Mouse (Mus musculus): ENCODE measurements at regions not wholly inside any gene's neighbourhood (a gene's known extent, or its start where the extent isn't known, plus 50 kb on each side); places are given as distances from the start of the nearest gene placed in this dataset.

- Histone ChIP-seq H3K27me3 (ENCODE audit: control insufficient read depth, insufficient read depth, low read depth, low read length) (no peaks in the 10 kb centered on the region), H3K4me3 (ENCODE audit: low read depth, low read length) (no peak overlapping the region), H3K9ac (ENCODE audit: low read depth, low read length) (no peak overlapping the region), H3K36me3 (ENCODE audit: control insufficient read depth, insufficient read depth) (no peaks in the 10 kb centered on the region), H3K27ac (ENCODE audit: low read length) (no peak overlapping the region), H3K9me3 (replicated peaks; ENCODE audit: control insufficient read depth, low read length) (no peaks in the 10 kb centered on the region), H3K4me1 (ENCODE audit: control insufficient read depth, low read depth, low read length) (no peaks in the 10 kb centered on the region), H3K4me2 (ENCODE audit: low read depth, low read length) (no peak overlapping the region)
- WGBS (ENCODE audit: insufficient replicate concordance) = 56% methylated on average over 11 of the region's 11 CpGs
- ATAC-seq (ENCODE audit: low read depth) = no peak
Measured at GRCm38 (mm10) chr3:52572514-52573485, 304.7 kb downstream of the Foxo1 start.

GRCm38 (mm10) chr3:52567606-52568372, 299.7 kb downstream of the Foxo1 start:
- no peak overlapping the region for H3K4me2 ChIP-seq (ENCODE audit: low read depth, low read length)
- no peak for ATAC-seq (ENCODE audit: low read depth)
- H3K9ac ChIP-seq (ENCODE audit: low read depth, low read length) = no peak overlapping the region
- WGBS (ENCODE audit: insufficient replicate concordance) = 27% methylated on average over 9 of the region's 9 CpGs
- H3K4me3 ChIP-seq (ENCODE audit: low read depth, low read length) = no peak overlapping the region
- no peaks in the 10 kb centered on the region for H3K36me3 ChIP-seq (ENCODE audit: control insufficient read depth, insufficient read depth)
- H3K27ac ChIP-seq (ENCODE audit: low read length) = no peak overlapping the region
- no peaks in the 10 kb centered on the region for H3K4me1 ChIP-seq (ENCODE audit: control insufficient read depth, low read depth, low read length)
- no peaks in the 10 kb centered on the region for H3K9me3 ChIP-seq (replicated peaks; ENCODE audit: control insufficient read depth, low read length)
- no peaks in the 10 kb centered on the region for H3K27me3 ChIP-seq (ENCODE audit: control insufficient read depth, insufficient read depth, low read depth, low read length)

- ATAC-seq (ENCODE audit: low read depth) = no peak
- Histone ChIP-seq H3K36me3 (ENCODE audit: control insufficient read depth, insufficient read depth) (no peaks in the 10 kb centered on the region), H3K4me1 (ENCODE audit: control insufficient read depth, low read depth, low read length) (no peaks in the 10 kb centered on the region), H3K4me3 (ENCODE audit: low read depth, low read length) (no peak overlapping the region), H3K9ac (ENCODE audit: low read depth, low read length) (no peak overlapping the region), H3K9me3 (replicated peaks; ENCODE audit: control insufficient read depth, low read length) (no peaks in the 10 kb centered on the region), H3K4me2 (ENCODE audit: low read depth, low read length) (no peak overlapping the region), H3K27ac (ENCODE audit: low read length) (no peak overlapping the region), H3K27me3 (ENCODE audit: control insufficient read depth, insufficient read depth, low read depth, low read length) (no peaks in the 10 kb centered on the region)
- 61% methylated on average over 5 of the region's 5 CpGs for WGBS (ENCODE audit: insufficient replicate concordance)
Measured at GRCm38 (mm10) chr3:52563595-52563994, 295.5 kb downstream of the Foxo1 start.

- Histone ChIP-seq H3K9me3 (replicated peaks; ENCODE audit: control insufficient read depth, low read length) (no peaks in the 10 kb centered on the region), H3K9ac (ENCODE audit: low read depth, low read length) (no peak overlapping the region), H3K27me3 (ENCODE audit: control insufficient read depth, insufficient read depth, low read depth, low read length) (no peaks in the 10 kb centered on the region), H3K4me1 (ENCODE audit: control insufficient read depth, low read depth, low read length) (no peaks in the 10 kb centered on the region), H3K4me2 (ENCODE audit: low read depth, low read length) (no peak overlapping the region), H3K36me3 (ENCODE audit: control insufficient read depth, insufficient read depth) (no peaks in the 10 kb centered on the region), H3K4me3 (ENCODE audit: low read depth, low read length) (no peak overlapping the region), H3K27ac (ENCODE audit: low read length) (no peak overlapping the region)
- 54% methylated on average over 5 of the region's 5 CpGs for WGBS (ENCODE audit: insufficient replicate concordance)
- no peak for ATAC-seq (ENCODE audit: low read depth)
Measured at GRCm38 (mm10) chr3:52562816-52563215, 294.7 kb downstream of the Foxo1 start.

GRCm38 (mm10) chr3:52559481-52559880, 291.3 kb downstream of the Foxo1 start:
- 69% methylated on average over 10 of the region's 10 CpGs for WGBS (ENCODE audit: insufficient replicate concordance)
- H3K36me3 ChIP-seq (ENCODE audit: control insufficient read depth, insufficient read depth) = no peaks in the 10 kb centered on the region
- H3K27ac ChIP-seq (ENCODE audit: low read length) = no peak overlapping the region
- no peaks in the 10 kb centered on the region for H3K27me3 ChIP-seq (ENCODE audit: control insufficient read depth, insufficient read depth, low read depth, low read length)
- no peak overlapping the region for H3K9ac ChIP-seq (ENCODE audit: low read depth, low read length)
- no peak overlapping the region for H3K4me2 ChIP-seq (ENCODE audit: low read depth, low read length)
- no peak for ATAC-seq (ENCODE audit: low read depth)
- no peak overlapping the region for H3K4me3 ChIP-seq (ENCODE audit: low read depth, low read length)
- H3K9me3 ChIP-seq (replicated peaks; ENCODE audit: control insufficient read depth, low read length) = no peaks in the 10 kb centered on the region
- no peaks in the 10 kb centered on the region for H3K4me1 ChIP-seq (ENCODE audit: control insufficient read depth, low read depth, low read length)

- H3K9ac ChIP-seq (ENCODE audit: low read depth, low read length) = no peak overlapping the region
- no peak for ATAC-seq (ENCODE audit: low read depth)
- no peak overlapping the region for H3K4me3 ChIP-seq (ENCODE audit: low read depth, low read length)
- H3K27me3 ChIP-seq (ENCODE audit: control insufficient read depth, insufficient read depth, low read depth, low read length) = no peaks in the 10 kb centered on the region
- H3K9me3 ChIP-seq (replicated peaks; ENCODE audit: control insufficient read depth, low read length) = no peaks in the 10 kb centered on the region
- H3K36me3 ChIP-seq (ENCODE audit: control insufficient read depth, insufficient read depth) = no peaks in the 10 kb centered on the region
- H3K4me2 ChIP-seq (ENCODE audit: low read depth, low read length) = no peak overlapping the region
- no peaks in the 10 kb centered on the region for H3K4me1 ChIP-seq (ENCODE audit: control insufficient read depth, low read depth, low read length)
- H3K27ac ChIP-seq (ENCODE audit: low read length) = no peak overlapping the region
- 84% methylated on average over 6 of the region's 6 CpGs for WGBS (ENCODE audit: insufficient replicate concordance)
Measured at GRCm38 (mm10) chr3:52558765-52559164, 290.6 kb downstream of the Foxo1 start.

GRCm38 (mm10) chr3:52557296-52557695, 289.2 kb downstream of the Foxo1 start:
- WGBS (ENCODE audit: insufficient replicate concordance) = 55% methylated on average over 4 of the region's 4 CpGs
- H3K9me3 ChIP-seq (replicated peaks; ENCODE audit: control insufficient read depth, low read length) = no peaks in the 10 kb centered on the region
- H3K4me1 ChIP-seq (ENCODE audit: control insufficient read depth, low read depth, low read length) = no peaks in the 10 kb centered on the region
- no peak overlapping the region for H3K27ac ChIP-seq (ENCODE audit: low read length)
- H3K9ac ChIP-seq (ENCODE audit: low read depth, low read length) = no peak overlapping the region
- H3K4me2 ChIP-seq (ENCODE audit: low read depth, low read length) = no peak overlapping the region
- no peak overlapping the region for H3K4me3 ChIP-seq (ENCODE audit: low read depth, low read length)
- no peak for ATAC-seq (ENCODE audit: low read depth)
- H3K36me3 ChIP-seq (ENCODE audit: control insufficient read depth, insufficient read depth) = no peaks in the 10 kb centered on the region
- no peaks in the 10 kb centered on the region for H3K27me3 ChIP-seq (ENCODE audit: control insufficient read depth, insufficient read depth, low read depth, low read length)

- no peak for ATAC-seq (ENCODE audit: low read depth)
- Histone ChIP-seq H3K36me3 (ENCODE audit: control insufficient read depth, insufficient read depth) (no peaks in the 10 kb centered on the region), H3K27ac (ENCODE audit: low read length) (no peak overlapping the region), H3K4me2 (ENCODE audit: low read depth, low read length) (no peak overlapping the region), H3K4me1 (ENCODE audit: control insufficient read depth, low read depth, low read length) (no peaks in the 10 kb centered on the region), H3K9ac (ENCODE audit: low read depth, low read length) (no peak overlapping the region), H3K27me3 (ENCODE audit: control insufficient read depth, insufficient read depth, low read depth, low read length) (no peaks in the 10 kb centered on the region), H3K4me3 (ENCODE audit: low read depth, low read length) (no peak overlapping the region), H3K9me3 (replicated peaks; ENCODE audit: control insufficient read depth, low read length) (no peaks in the 10 kb centered on the region)
- WGBS (ENCODE audit: insufficient replicate concordance) = 14% methylated on average over 6 of the region's 6 CpGs
Measured at GRCm38 (mm10) chr3:52555038-52555437, 286.9 kb downstream of the Foxo1 start.

- Histone ChIP-seq H3K4me3 (ENCODE audit: low read depth, low read length) (no peak overlapping the region), H3K9me3 (replicated peaks; ENCODE audit: control insufficient read depth, low read length) (no peaks in the 10 kb centered on the region), H3K4me1 (ENCODE audit: control insufficient read depth, low read depth, low read length) (no peaks in the 10 kb centered on the region), H3K36me3 (ENCODE audit: control insufficient read depth, insufficient read depth) (no peaks in the 10 kb centered on the region), H3K27ac (ENCODE audit: low read length) (no peak overlapping the region), H3K4me2 (ENCODE audit: low read depth, low read length) (no peak overlapping the region), H3K9ac (ENCODE audit: low read depth, low read length) (no peak overlapping the region), H3K27me3 (ENCODE audit: control insufficient read depth, insufficient read depth, low read depth, low read length) (no peaks in the 10 kb centered on the region)
- WGBS (ENCODE audit: insufficient replicate concordance) = 39% methylated on average over 1 of the region's 1 CpGs
- ATAC-seq (ENCODE audit: low read depth) = no peak
Measured at GRCm38 (mm10) chr3:52554490-52554889, 286.4 kb downstream of the Foxo1 start.
